Mouse (Mus musculus) thymus, adult 2 months (tissue): ENCODE measurements around the gene Foxn2.

Source experiments
- CTCF ChIP-seq: fragments of 200-500 bp; IDR thresholded peaks from 2 replicates; pipeline ENCODE4 v1.5.1; 2012; ENCODE audit warnings: mild to moderate bottlenecking, control low read depth, low read length, moderate library complexity, borderline replicate concordance; ENCODE audit not compliant: control insufficient read depth, poor library complexity, insufficient read depth; ENCODE audit errors: extremely low read depth
- POLR2A ChIP-seq: fragments of 200-500 bp; IDR thresholded peaks from 2 replicates; pipeline ENCODE4 v1.6.1; 2012; ENCODE audit warnings: mild to moderate bottlenecking, low read length, control low read depth, moderate library complexity; ENCODE audit not compliant: control insufficient read depth, poor library complexity, insufficient read depth; ENCODE audit errors: extremely low read depth

DNA sequence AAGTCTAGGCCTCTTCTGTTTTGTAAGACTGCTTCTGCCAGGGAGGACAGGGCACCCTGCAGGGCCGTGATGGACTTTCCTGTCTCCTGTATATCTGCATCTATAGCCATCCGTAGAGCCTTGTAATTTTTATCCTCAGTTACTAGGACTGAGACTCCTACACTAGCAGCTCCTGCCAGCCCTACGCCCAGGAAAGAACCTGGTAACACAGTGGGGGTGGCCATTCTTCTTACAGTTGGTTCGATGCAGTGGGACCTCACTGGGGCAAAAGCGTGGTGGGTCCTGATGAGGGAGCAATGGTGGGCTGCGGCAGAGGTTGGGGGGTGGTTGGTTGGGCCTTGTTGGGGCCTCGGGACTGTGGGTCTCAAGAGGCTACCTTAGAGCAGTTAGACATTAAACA lies 36.7 kb downstream of the Foxn2 start:
- no peak for TF ChIP-seq CTCF
- TF ChIP-seq POLR2A: no peak
